Mouse (Mus musculus): Measurements from ENCODE around the gene Lmo2.
A peak's percentile ranks its signal among the peaks of the same experiment; 100 is the strongest.

Gene Lmo2

DNA sequence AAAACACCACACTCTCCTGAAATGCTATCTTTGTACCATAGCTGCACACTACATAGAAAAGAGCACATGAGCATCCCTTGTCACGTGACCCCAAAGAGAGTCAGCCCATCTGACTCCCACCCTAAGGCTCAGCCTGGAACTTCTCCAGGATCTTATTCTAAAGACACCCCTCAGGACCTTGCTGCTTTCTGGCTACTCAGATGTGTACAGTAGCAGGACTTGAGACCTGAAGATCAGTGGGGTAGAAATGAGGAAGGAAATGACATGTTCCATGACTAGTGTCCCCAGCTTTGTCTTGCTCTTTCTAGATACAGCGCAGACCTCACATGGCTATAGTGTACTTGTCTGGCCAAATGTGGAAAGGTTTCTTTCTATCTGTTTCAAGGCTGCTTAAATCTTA is 12.9 kb upstream of the Lmo2 start:
- DNase-seq (ENCODE audit: low spot score), result no peak

DNA sequence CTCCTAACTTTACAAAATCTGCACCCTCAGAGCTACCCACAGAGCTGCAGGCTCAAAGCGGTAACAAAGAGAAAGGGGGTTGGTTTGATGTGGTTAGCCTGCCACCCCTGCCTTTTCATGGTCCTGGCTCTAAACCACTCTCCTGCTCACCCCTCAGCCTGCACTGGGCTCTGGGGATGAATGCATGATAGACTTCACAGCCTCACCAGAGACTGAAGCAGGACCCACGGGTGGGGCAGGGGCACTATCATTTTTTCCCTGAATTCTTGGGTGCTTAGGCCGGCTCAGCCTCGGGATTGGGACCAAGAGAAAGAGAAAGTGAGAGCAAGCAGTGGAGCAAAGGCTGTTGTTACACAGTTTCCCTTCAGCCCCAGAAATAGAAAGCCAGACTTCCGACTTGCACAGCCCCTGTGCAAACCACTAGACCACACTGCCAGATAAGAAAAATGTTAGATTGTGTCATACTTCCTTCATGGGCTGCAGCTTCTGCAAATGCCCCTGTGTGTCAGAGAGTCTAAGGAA is 12.2 kb upstream of the Lmo2 start:
- no peak for DNase-seq (ENCODE audit: low spot score)

DNA sequence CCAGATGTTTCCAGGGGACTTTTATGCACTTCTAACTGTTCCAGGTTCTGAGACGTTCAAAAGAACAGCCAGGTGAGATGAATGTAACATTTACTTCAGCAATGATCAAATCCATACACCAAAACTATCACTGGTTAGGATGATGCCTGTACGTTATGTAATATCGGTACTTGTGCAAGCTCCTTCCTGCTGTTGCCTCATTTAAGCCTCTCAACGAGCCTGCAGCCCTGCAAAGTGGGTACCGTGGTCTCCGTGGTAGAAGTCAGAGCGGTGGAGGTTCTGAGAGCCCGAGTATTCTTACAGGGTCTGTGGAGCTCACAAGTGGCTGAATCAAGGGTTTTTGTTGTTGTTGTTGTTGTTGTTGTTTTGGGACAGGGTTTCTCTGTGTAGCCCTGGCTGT is 10.9 kb upstream of the Lmo2 start:
- no peak for DNase-seq (ENCODE audit: low spot score)

- no peak for DNase-seq (ENCODE audit: low spot score)
These were observed 9.7 kb upstream of the Lmo2 start for GRCm38 (mm10) chr2:103947982-103948655.

DNA sequence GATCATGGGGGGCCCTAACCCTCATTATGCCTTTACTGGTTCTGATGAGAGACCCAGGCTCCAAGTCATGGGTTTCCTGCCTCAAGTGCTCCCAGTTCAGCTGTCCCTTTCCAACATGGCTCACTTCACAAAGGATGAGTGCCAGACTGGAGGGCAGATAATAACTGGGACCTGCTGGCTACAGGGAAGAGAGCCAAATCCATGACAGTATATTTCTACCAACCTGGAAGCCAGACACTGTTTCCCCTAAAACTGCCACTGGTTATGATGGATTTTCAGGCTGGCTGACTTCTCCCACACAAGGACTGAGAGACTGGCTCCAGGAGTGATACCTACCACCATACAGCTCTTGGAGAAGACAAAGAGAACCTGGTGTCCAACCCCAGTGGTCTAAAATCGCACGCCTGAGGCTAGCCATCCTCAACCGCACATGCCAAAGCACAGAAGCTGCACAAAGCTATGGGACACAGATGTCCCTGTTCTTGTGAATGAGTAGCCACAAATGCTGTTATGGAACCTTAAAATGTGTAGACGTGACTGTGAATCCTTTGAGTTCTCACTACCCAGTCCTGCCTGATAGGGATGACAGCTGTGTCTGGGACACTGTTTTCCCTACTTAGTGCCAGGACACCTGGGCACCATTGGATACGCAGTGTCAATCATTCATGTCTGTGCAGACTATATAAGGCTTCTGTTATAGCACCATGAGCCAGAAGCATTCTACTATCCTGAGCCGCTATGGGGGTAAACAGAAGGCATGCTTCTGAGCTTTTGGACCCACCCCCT is 4.5 kb upstream of the Lmo2 start:
- no peak for DNase-seq (ENCODE audit: low spot score)

DNA sequence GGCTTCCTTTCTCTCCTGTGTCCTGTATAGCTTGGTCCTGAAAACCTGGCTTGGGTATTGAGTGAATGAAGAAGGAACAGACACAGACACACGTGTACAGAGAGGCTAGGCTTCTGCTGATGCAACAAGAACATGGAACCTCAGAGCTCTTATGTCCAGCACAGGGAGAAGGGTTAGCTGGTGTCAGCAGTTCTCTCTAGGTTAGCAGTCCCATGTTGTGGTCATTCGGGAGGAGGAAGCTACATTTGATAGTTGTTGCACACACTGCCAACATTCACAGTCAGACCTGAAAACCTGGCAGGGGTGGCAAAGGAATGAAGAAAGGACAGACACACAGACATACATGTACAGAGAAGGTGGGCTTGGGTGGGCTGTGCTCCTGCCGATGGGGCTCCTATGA is 2.1 kb upstream of the Lmo2 start:
- DNase-seq (ENCODE audit: low spot score), result no peak

GRCm38 (mm10) chr2:103956867-103957266 is 919 bp upstream of the Lmo2 start:
- DNase-seq (ENCODE audit: low spot score), result peak; percentile 92

DNA sequence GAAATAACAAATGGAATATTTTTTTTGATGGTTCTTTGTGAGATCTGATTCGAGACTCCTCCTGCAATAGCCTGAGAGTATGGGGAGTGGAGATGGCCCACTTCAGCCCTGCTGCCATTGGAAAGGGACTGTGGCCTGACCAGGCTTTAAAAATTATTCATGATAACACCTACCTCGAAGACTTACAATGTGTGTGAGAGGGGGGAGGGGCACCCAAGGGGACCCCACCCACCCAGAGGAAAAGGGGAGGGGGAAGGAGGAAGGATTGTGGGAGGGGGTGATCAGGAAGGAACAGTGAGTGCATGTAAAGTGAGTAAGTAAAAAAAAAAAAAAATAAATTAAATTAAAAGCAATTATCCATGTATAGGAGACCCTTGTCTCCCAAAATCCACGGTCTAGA is 848 bp downstream of the Lmo2 start:
- no peak for DNase-seq (ENCODE audit: low spot score)

GRCm38 (mm10) chr2:103959066-103959465 is 1.3 kb downstream of the Lmo2 start:
- DNase-seq (ENCODE audit: low spot score), result no peak

GRCm38 (mm10) chr2:103959574-103959973 is 1.8 kb downstream of the Lmo2 start:
- DNase-seq (ENCODE audit: low spot score), result no peak

GRCm38 (mm10) chr2:103962349-103962748 is 4.6 kb downstream of the Lmo2 start:
- no peak for DNase-seq (ENCODE audit: low spot score)

- no peak for DNase-seq (ENCODE audit: low spot score)
These were observed 7.6 kb downstream of the Lmo2 start for GRCm38 (mm10) chr2:103965391-103965790.

DNA sequence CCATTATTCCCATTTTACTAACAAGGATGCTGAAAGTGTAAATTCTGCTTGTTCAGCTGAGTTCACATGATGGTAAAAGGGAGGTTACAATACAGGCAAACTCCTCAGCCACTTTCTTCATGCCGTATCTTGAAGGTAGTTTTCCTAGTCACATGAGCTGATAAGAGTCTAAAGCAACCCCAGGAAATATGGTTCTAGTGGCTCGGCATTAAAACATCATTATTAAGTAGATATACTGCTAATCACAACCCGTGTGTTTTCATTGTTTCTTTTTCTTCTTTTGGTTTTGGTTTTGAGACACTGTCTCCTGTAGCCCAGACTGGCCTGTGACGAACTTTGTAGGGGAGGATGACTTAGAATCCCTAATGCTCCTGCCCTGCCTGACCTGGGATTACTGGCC is 10.4 kb downstream of the Lmo2 start:
- no peak for DNase-seq (ENCODE audit: low spot score)

DNA sequence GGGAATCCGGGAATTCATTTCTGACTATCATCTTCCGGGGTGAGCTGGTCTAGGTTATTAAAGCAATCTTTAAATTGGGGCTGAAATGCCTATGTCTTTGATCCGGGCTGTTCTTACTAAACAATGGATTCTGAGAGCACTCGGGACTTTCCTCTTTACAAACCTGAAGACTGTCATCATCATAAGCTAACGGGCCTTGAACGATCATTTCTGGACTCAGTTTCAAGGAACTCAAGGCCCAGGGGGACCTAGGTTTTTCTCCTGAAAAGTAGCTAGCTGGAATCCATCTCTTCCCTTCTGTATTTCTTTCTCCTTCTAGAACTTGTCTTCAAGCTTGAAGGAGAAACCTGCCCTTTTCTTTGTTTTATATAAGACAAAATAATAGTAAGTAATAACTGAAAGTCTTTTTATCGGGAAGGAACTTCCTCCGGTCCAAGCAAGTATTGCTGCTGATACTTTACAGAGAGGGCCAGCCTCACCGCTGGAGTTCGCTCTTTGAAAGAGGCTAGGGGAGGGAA is 11.2 kb downstream of the Lmo2 start:
- DNase-seq (ENCODE audit: low spot score), result no peak

GRCm38 (mm10) chr2:103969437-103970040 is 11.8 kb downstream of the Lmo2 start:
- DNase-seq (ENCODE audit: low spot score), result peak; percentile 73

DNA sequence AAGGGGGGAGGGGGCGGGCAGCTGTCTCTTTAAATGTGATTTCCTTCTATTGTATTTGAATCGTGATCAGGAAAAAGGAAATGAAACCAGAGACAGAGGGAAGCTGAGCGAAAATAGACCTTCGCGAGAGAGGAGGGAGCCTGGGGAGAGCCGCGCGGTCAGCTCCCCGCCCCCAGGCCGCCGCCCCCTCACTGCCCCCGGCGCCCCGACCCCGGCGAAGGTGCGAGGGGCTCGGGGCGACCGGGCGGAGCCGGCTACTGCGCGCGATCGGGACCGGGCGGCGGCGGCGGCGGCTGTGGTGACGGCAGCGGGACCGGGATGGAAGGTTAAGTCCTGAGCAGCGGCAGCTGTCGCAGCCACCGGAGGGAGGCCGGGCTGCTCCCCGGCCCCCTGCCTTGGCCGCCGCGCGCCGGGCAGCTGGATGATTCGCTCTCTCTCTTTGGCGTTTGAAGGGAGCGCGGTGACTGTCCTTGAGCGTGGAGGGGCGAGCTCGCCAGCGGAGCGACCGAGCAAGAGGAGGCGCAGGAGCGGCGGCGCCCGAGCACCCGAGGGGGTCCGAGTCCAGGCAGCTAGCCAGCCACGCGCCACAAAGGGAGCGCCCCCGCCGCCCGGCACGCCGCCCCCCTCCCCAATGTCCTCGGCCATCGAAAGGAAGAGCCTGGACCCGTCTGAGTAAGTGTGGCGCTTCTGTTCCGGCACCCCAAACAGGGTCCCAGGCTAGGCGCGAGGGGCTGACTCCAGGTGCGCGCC is 12.4 kb downstream of the Lmo2 start:
- no peak for DNase-seq (ENCODE audit: low spot score)

DNA sequence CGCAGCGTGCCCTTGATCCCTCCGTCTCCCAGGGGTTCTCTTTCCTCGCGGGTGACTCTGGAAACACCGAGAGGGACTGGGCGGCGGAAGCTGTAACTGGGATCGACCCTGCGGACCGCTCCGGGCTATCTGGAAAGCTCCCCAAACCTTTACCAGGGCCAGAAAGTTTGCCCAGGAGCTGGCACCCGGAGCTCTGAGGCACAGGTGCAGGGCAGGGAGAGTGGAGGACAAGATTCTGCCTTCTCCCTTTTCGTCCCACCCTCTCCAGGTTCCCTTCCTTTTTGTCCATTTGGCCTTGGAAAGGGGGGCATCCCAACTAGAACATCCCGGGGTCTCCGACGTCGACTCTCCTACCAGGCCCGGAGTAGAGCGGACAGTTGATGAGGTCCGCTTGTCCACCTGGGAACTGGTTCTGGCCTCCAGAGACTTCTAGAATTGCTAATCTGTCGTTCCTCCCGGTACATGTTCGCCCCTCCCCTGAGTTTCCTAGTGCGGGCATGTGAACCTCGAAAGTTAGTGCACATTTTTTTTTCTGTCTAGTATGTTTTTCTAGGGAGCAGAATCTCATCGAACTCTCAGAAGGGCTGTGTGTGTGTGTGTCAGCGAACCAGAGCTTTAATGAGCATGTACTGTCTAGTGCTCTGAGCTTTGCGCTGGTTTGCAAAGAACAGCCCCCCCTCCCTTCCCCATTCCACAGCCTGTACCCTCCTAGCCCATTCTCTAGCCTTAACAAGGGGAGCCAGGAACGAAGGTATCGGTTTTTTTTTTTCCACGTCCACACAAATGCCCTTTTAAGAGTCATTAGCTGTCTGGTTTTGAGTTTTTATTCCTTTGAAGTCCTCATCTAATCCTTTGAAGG is 13.2 kb downstream of the Lmo2 start:
- no peak for DNase-seq (ENCODE audit: low spot score)

GRCm38 (mm10) chr2:103971838-103972237 is 14.1 kb downstream of the Lmo2 start:
- DNase-seq (ENCODE audit: low spot score), result no peak

GRCm38 (mm10) chr2:103975904-103976303 is 18.1 kb downstream of the Lmo2 start:
- no peak for DNase-seq (ENCODE audit: low spot score)

DNA sequence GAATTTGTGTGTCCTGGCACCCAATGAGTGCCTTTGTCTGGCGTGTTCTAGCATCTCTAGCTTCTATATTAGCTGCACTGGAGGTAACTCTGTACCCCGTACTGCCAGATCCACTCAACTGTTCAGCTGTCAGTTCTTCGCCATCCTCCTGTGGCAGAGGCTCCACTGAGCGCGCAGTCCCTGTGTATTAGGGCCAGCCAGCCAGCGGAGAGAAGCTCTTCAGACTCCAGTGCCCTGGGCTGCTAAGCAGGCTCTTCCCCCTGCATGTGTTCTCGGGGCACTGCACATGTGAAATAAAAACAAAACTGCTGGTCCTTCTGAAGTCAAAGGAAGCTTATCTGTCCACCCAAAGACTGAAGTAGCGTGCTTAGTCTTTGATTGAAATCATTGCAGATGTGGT is 19.4 kb downstream of the Lmo2 start:
- no peak for DNase-seq (ENCODE audit: low spot score)

- DNase-seq (ENCODE audit: low spot score), result no peak
These were observed 19.9 kb downstream of the Lmo2 start for GRCm38 (mm10) chr2:103977716-103978115.
